Comparison of ENCODE assay signal across 14 mouse cellular contexts in the genomic region with DNA sequence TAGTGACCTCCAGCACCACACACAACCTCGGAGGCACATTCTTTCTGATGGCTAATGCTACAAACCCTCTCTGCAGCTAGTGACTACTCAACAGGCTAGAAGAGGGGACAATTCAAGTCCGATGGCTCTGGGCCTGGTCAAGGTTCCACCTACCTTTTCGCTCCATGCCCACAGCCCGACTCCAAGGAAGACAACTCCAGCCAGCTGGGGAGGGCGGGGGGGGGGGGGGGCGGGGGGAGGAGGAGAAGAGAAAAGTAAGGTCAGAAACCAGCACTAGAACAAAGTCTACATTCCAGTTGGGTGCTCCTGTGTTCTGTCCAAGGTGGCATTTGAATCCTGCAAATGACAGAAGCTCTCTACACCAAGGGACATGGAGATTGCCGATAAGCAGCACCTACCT. TPM values are rescaled to one million over a fixed set of nuclear protein-coding genes. Genes with fewer than 3 reads are reported as not detected.
A peak's percentile ranks its signal among the peaks of the same experiment; 100 is the strongest.
DNase-seq lines count a peak whose midpoint lies in the region; ATAC-seq and TF ChIP-seq lines count a peak whose summit lies in the region.
"Had no signal": no experiment of that assay in that cellular context is flagged by ENCODE, and none has a peak within 500 bp of the region (broad histone marks: within the 10 kb centered on the region; RNA-seq: fewer than 3 reads in every experiment).

No protein-coding gene starts in this region.

- DNase-seq in kidney, adult 18-20 months = peak; percentile 39
- DNase-seq in kidney, postnatal 14 days = no peak
- no peak for DNase-seq in lung, postnatal 10 days
- DNase-seq in liver, postnatal 0 days = no peak
- DNase-seq in spleen, postnatal 4 days (ENCODE audit: low spot score in 2 of 2) = no peak
- DNase-seq: adrenal gland, postnatal 10 days; cerebellum, adult 18-20 months; gastrocnemius, postnatal 14 days; heart, postnatal 14 days; thymus, postnatal 14 days had no signal

- ATAC-seq in lung, embryonic 16.5 days (ENCODE audit: low read depth) = 0 out of 2 replicates have a peak, but pooled peaks have one; percentile 1
- ATAC-seq in kidney, embryonic 16.5 days (ENCODE audit: low FRiP score, low TSS enrichment) = no peak
- ATAC-seq in liver, postnatal 0 days = no peak

- no peak overlapping the region for H3K4me3 ChIP-seq in lung, embryonic 16.5 days (ENCODE audit: low read length)
- no peak overlapping the region for H3K4me3 ChIP-seq in kidney, embryonic 16.5 days (ENCODE audit: low read length)
- no peak overlapping the region for H3K4me3 ChIP-seq in liver, postnatal 0 days (ENCODE audit: low read depth, low read length)
- H3K4me3 ChIP-seq: embryonic facial prominence, embryonic 13.5 days; intestine, embryonic 15.5 days had no signal

- no peak overlapping the region for H3K9ac ChIP-seq in lung, embryonic 16.5 days (ENCODE audit: low read length)
- H3K9ac ChIP-seq in kidney, embryonic 16.5 days (replicated peaks; ENCODE audit: low read length) = no peak overlapping the region
- peak overlapping the region; percentile 34; the same call in 1 of the 2 replicates for H3K9ac ChIP-seq in liver, postnatal 0 days (replicated peaks)
- H3K9ac ChIP-seq: embryonic facial prominence, embryonic 13.5 days; intestine, embryonic 15.5 days had no signal

- no peak overlapping the region for H3K27ac ChIP-seq in lung, embryonic 16.5 days (ENCODE audit: low read length)
- H3K27ac ChIP-seq in kidney, embryonic 16.5 days (ENCODE audit: low read length) = peak overlapping the region; percentile 32; the same call in 1 of the 2 replicates
- peak overlapping the region; percentile 29; the same call in 1 of the 2 replicates for H3K27ac ChIP-seq in liver, postnatal 0 days (ENCODE audit: low read depth)
- H3K27ac ChIP-seq: intestine, embryonic 15.5 days had no signal

- WGBS in lung, embryonic 16.5 days = 72% methylated on average over 4 of the region's 7 CpGs
- WGBS in kidney, embryonic 16.5 days = 64% methylated on average over 6 of the region's 7 CpGs
- WGBS in liver, postnatal 0 days (ENCODE audit: insufficient replicate concordance) = 75% methylated on average over 5 of the region's 7 CpGs

- TF ChIP-seq EP300 in liver, postnatal 0 days (IDR thresholded peaks at IDR 0.05; ENCODE audit: low read depth) = no peak

- no peaks in the 10 kb centered on the region for H3K9me3 ChIP-seq in lung, embryonic 16.5 days (ENCODE audit: control insufficient read depth, low read length)
- H3K9me3 ChIP-seq in kidney, embryonic 16.5 days (ENCODE audit: low read length) = no peaks in the 10 kb centered on the region
- H3K9me3 ChIP-seq in liver, postnatal 0 days (ENCODE audit: low read length) = no peaks in the 10 kb centered on the region
- H3K9me3 ChIP-seq: embryonic facial prominence, embryonic 13.5 days; intestine, embryonic 15.5 days had no signal

- H3K4me1 ChIP-seq in lung, embryonic 16.5 days (replicated peaks; ENCODE audit: control insufficient read depth, insufficient read depth, low read length) = peaks cover 5% of the 10 kb centered on the region
- H3K4me1 ChIP-seq in kidney, embryonic 16.5 days (ENCODE audit: insufficient read depth, low read length) = peaks cover 41% of the 10 kb centered on the region
- H3K4me1 ChIP-seq in liver, postnatal 0 days (ENCODE audit: insufficient read depth) = peaks cover 38% of the 10 kb centered on the region

- TF ChIP-seq CTCF in liver, postnatal 0 days (IDR thresholded peaks at IDR 0.05; ENCODE audit: low read depth) = no peak

- no peaks in the 10 kb centered on the region for H3K27me3 ChIP-seq in lung, embryonic 16.5 days (ENCODE audit: control insufficient read depth, insufficient read depth, low read depth, low read length)
- no peaks in the 10 kb centered on the region for H3K27me3 ChIP-seq in kidney, embryonic 16.5 days (ENCODE audit: insufficient read depth, low read length)
- H3K27me3 ChIP-seq in liver, postnatal 0 days (ENCODE audit: insufficient read depth, low read length) = no peaks in the 10 kb centered on the region
- H3K27me3 ChIP-seq: embryonic facial prominence, embryonic 13.5 days; intestine, embryonic 15.5 days had no signal

- H3K36me3 ChIP-seq in lung, embryonic 16.5 days (ENCODE audit: control insufficient read depth, insufficient read depth, low read length) = peaks cover 16% of the 10 kb centered on the region
- peaks cover 26% of the 10 kb centered on the region; the same call in 1 of the 2 replicates for H3K36me3 ChIP-seq in kidney, embryonic 16.5 days (ENCODE audit: insufficient read depth, low read length)
- peaks cover 44% of the 10 kb centered on the region for H3K36me3 ChIP-seq in liver, postnatal 0 days (replicated peaks; ENCODE audit: insufficient read depth, low read length)
- H3K36me3 ChIP-seq: intestine, embryonic 15.5 days had no signal

- H3K4me2 ChIP-seq in lung, embryonic 16.5 days (ENCODE audit: low read depth, low read length) = no peak overlapping the region
- H3K4me2 ChIP-seq in kidney, embryonic 16.5 days (replicated peaks; ENCODE audit: low read depth, low read length) = no peak overlapping the region
- no peak overlapping the region for H3K4me2 ChIP-seq in liver, postnatal 0 days (ENCODE audit: low read depth, low read length)
- H3K4me2 ChIP-seq: embryonic facial prominence, embryonic 13.5 days; intestine, embryonic 15.5 days had no signal

RNA-seq across cellular contexts. Expression of a gene that starts 25.4 kb away (rescaled TPM):
- 0.73 and 2.0 TPM in 2 replicates for polyA plus RNA-seq in lung, embryonic 16.5 days (2015; fragmentation: Nextera tagmentation; extraction: Ambion mirVana)
- 0.81 and 0.99 TPM in 2 replicates for polyA plus RNA-seq in kidney, embryonic 16.5 days (2015; fragmentation: Nextera tagmentation; extraction: Ambion mirVana)
- polyA plus RNA-seq in liver, postnatal 0 days (2015; fragmentation: Nextera tagmentation; extraction: Ambion mirVana) = 0.05 and 0.13 TPM in 2 replicates

RNA-seq across cellular contexts. Expression of a gene that starts 48.1 kb away (rescaled TPM):
- 104 TPM in 2 replicates for polyA plus RNA-seq in lung, embryonic 16.5 days (2015; fragmentation: Nextera tagmentation; extraction: Ambion mirVana)
- 138 and 144 TPM in 2 replicates for polyA plus RNA-seq in kidney, embryonic 16.5 days (2015; fragmentation: Nextera tagmentation; extraction: Ambion mirVana)
- polyA plus RNA-seq in liver, postnatal 0 days (2015; fragmentation: Nextera tagmentation; extraction: Ambion mirVana) = 22.0 and 24.9 TPM in 2 replicates
